Mouse (Mus musculus) spleen, adult 12 weeks (tissue): ENCODE results near the gene Gnao1.

Source experiments
- DNase-seq: peaks from one replicate; pipeline ENCODE4 v3.0.0; 2022; ENCODE audit warnings: low spot score

The Gnao1 gene

DNA sequence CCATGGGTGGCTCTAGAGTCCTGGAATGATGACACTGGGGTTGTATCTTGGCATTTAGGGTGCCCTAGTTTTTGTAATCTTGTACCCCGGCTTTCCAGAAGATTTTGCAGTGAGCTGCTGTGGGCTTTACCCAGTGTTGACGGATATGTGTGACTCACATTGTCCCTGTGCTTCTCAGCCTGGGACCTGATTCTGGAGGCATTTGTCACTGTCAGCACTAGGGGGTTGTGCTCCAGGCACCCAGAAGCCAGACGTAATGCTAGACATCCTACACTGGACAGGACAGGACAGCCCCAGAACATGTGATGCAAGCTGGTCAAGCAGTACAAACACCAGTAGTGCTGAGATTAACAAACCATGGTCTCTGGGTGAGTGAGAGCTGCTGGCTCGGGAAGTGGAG, 136.0 kb downstream of the Gnao1 start:
- no peak for DNase-seq

GRCm38 (mm10) chr8:93946397-93946796, 136.6 kb downstream of the Gnao1 start:
- no peak for DNase-seq

DNA sequence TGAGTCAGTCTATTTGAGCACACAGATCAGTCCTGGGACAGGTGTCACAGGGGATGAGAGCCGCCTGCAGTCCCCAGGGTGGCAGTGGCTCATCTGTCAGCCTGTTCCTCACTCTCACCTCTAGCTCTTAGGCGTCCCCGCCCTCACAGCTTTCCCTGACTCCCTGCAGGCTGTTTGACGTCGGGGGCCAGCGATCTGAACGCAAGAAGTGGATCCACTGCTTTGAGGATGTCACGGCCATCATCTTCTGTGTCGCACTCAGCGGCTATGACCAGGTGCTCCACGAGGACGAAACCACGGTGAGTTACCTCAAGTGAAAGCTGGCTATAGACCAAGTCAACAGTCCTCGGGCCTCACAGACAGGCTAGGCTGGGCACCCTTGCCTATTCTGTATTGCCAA, 140.4 kb downstream of the Gnao1 start:
- no peak for DNase-seq

DNA sequence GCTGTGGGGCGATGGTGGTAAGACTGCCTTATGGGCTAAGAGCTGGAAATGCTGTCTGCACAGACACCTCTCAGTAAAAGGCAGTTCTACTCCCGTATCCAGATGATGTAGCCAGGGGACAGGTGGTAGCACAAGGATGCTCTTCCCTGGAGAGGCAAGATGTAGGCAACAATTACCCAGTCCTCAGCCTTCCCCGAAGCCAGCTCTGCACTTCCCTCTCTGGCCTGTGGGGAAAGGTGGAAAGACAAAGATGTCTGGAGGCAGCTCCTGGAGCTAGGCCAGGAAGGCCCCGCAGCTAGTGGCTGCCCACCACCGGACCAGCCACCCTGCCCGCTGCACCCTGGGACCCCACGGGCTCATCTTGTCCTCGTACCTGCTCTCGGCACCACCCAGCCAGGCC, 142.7 kb downstream of the Gnao1 start:
- no peak for DNase-seq

- DNase-seq: no peak
Measured at GRCm38 (mm10) chr8:93958402-93958801, 148.6 kb downstream of the Gnao1 start.

GRCm38 (mm10) chr8:93960909-93961308, 151.1 kb downstream of the Gnao1 start:
- no peak for DNase-seq

DNA sequence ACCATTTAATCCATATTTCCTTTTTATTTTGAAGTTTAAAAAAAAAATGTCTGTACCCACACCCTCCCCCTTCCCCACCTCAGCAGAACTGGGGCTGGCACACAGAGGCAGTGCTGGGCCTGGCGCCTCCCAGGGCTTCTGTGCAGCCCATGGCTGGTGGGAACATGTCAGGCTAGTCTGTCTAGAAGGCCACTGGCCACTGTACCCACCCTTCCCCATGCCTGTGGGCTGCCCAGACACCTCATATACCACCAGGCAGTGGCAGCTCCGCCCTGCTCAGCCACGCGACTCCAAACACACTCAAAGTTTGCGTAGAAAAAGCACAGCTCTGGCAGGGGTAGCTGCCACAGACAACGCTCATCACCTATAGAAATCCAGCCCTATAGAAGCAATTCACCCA, 158.5 kb downstream of the Gnao1 start:
- DNase-seq: no peak

- DNase-seq: no peak
Measured at GRCm38 (mm10) chr8:93969626-93970340, 160.0 kb downstream of the Gnao1 start.

DNA sequence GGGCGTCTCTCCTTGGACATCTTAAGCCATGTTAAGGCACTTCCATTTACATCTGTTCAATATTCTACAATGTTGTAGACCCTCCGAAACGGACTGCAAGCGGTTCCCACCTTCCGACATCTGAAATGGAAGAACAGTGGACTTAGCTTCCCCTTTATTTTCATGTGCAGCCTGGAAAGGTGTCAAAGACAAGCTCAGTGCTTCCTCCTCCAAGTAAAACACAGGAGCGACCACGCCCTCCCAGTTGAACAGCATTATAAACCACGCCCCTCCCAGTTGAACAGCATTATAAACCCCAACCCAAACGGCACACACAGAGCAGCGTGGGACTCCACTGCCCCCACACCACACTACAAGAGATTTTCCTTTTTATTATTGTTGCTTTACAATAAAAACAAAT, 161.7 kb downstream of the Gnao1 start:
- DNase-seq: no peak

- DNase-seq: no peak
Measured at GRCm38 (mm10) chr8:93972211-93972610, 162.4 kb downstream of the Gnao1 start.

GRCm38 (mm10) chr8:93972971-93973734, 163.4 kb downstream of the Gnao1 start:
- DNase-seq: no peak

DNA sequence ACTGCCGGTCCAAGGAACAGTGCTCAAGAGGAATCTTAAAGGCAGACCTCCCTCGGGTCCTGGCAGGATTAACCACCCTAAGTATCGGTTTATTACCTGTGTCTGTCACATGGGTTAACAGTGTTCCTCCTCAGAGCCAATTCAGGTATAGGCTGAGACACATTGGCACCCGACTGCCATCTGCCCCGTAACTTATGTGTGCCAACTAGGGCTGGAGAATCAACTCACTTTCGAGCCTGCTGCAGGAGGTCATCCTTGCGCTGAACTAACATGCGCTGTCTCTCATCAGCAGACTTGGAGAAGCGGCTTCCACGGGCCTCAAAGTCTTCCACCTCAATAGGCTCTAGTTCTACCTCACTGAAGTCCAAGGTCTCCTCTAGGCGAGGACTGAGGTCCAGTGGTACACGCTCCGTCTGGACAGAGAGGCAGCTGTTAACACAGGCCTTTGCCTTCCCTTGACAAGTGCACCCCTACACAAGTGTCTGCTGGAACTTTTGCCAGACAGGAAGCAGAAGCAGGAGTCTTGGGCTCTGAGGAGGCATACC, 164.1 kb downstream of the Gnao1 start:
- no peak for DNase-seq

DNA sequence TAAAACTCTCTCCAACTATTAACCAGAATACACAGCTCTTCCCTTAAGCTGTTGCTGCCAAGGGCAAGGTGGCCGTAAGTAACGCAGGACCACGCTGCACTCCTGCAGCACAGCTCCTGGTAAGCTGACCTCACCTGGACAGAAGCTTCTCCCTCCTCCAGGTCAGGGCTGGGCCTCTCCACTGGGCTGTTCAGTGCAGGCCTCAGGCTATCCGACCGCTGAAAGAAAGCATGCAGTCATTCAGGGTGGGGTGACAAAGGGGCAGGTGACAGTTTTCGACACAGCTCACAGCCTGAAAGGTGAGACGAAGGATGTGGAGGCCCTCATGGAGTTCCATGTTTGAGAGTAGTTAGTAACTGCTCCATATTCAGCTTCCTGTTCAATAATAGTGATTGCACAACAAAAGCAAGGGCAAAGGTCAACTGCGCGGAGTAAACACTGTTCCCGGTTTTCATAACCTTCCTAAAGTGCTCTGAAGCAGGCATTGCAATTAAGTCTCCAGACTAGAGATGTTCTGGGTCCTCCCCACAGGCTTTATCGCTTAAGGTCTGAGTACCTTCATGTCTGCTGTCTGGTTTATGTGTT, 164.9 kb downstream of the Gnao1 start:
- no peak for DNase-seq

GRCm38 (mm10) chr8:93975358-93975757, 165.6 kb downstream of the Gnao1 start:
- no peak for DNase-seq

DNA sequence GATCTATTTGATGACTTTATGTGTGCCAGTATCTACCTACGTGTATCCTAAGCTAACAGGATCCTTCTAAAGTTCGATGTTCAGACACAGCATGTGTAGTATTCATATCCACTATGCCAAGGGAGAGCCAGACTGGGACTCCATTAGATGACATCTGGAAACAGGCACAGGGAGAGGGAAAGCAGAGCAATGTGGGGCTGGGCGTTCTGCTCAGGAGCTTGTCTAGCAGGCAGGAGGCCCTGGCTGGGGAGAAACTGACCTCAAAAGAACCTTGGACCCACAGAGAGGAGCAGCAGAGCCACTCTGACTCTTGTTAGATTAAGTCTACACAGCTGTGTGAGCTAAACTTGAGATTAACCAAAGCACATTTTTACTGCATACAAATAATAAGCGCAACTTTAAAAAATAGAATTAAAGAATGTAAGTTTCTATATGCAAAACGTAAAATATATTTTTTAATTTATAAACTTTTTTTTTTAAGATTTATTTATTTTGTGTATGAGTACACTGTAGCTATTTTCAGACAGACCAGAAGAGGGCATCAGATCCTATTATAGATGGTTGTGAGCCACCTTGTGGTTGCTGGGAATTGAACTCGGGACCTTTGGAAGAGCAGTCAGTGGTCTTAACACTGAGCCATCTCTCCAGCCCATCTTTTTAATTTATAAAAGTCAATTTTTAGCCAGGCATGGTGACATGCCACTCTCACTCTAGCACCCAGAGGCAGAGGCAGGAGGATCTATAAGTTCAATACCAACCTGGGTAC, 166.9 kb downstream of the Gnao1 start:
- no peak for DNase-seq

DNA sequence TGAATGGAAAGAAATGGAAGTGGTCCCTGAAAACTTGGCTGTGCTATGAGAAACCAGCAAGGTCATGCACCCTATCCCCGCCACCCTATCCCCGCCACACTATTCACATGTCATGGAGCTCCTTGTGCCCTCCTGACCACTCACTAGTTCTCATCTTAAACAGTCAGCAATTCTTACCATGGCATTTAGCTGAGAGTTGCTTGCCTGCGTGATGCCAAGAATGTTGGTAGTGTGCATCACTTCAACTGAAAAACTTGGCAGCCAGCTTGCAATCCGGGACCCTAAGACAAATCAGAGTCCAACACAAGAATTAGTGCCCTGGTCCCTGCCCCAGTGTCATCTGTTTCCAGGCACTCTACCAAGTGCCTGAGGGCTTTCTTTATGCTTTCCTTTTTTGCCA, 170.4 kb downstream of the Gnao1 start:
- DNase-seq: no peak

GRCm38 (mm10) chr8:93981679-93982215, 172.0 kb downstream of the Gnao1 start:
- DNase-seq: no peak

DNA sequence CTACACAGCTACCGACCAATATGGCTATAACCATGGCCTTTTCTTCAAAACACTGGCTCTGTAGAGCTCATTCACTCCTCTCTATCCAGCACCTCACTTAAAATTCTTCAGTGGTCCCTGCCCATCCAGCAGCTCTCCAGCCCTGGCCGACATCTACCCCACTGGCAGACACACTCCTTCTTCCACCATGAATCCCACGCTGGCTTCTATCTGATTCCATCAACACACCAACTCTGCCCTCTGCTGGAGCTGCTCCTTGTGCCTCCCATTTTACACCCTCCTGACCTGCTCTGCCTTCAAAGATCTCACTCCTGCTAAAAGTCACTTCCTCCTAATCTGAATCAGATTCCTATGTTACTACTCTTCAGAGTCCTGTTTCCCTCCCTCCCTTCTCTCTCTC, 174.1 kb downstream of the Gnao1 start:
- DNase-seq: no peak

GRCm38 (mm10) chr8:93984731-93985130, 175.0 kb downstream of the Gnao1 start:
- DNase-seq: no peak

GRCm38 (mm10) chr8:93989739-93990138, 180.0 kb downstream of the Gnao1 start:
- DNase-seq: no peak

GRCm38 (mm10) chr8:93998961-93999360, 189.2 kb downstream of the Gnao1 start:
- DNase-seq: no peak

GRCm38 (mm10) chr8:94004139-94004538, 194.4 kb downstream of the Gnao1 start:
- DNase-seq: no peak
